Mouse (Mus musculus): Measurements from ENCODE around the gene Nomo1. TPM values are rescaled to one million over a fixed set of nuclear protein-coding genes. Genes with fewer than 3 reads are reported as not detected.

Nomo1 gene
- polyA plus RNA-seq, 1 experiment from 2014 or later = 26.5 TPM

DNA sequence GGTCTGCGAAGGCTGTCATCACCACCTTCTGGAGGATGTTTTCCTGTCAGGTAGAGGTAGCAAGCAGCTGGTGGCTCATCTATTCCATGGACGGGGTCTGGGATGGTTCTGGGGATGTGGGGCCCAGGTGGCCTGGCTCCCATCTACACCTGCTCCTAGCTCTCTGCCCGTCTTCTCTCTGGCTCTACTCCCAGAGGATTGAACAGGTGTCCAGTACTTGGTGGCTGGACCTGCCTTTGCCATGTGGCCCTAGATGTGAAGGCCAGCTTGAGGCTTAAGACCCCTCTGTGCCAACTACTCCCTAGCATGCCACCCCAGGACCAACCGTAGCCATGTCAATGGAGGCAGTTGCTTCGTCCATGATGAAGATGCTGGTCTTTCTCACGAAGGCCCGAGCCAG is 72.0 kb downstream of the Nomo1 start:
- H3K27me3 ChIP-seq = peaks cover 10% of the 10 kb centered on the region
- no peaks in the 10 kb centered on the region for H3K36me3 ChIP-seq
- H3K4me2 ChIP-seq (replicated peaks) = no peak overlapping the region
- H3K9me3 ChIP-seq = no peaks in the 10 kb centered on the region
- no peaks in the 10 kb centered on the region for H3K4me1 ChIP-seq
- no peak overlapping the region for H3K27ac ChIP-seq
- WGBS = 90% methylated on average over 7 of the region's 7 CpGs
- H3K9ac ChIP-seq = no peak overlapping the region
- ATAC-seq (ENCODE audit: low FRiP score, low read depth) = no peak
- H3K4me3 ChIP-seq = no peak overlapping the region

DNA sequence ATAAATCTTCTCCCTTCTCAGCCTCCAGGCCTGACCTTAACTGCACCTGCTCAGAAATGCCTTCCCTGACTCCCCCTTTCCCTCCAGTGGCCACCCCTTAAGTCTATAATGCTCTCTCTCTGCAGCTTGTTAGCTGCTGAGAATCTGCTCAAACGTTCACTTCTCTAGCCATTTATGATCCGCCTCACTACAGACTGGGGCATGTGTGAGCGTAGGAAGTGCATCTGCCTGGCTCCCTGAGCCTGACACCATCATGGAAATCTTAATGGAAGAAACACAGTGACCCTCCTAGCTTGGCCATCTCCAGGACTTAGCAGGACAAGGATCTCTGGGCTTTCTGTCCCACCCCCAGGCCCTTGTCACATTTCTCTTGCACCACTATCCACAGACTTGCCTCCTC is 76.6 kb downstream of the Nomo1 start:
- no peak for ATAC-seq (ENCODE audit: low FRiP score, low read depth)
- Histone ChIP-seq H3K4me3 (no peak overlapping the region), H3K27me3 (no peaks in the 10 kb centered on the region; the same call in 1 of the 2 replicates), H3K4me2 (replicated peaks) (no peak overlapping the region), H3K9me3 (no peaks in the 10 kb centered on the region), H3K4me1 (peaks cover 16% of the 10 kb centered on the region), H3K27ac (no peak overlapping the region), H3K9ac (no peak overlapping the region), H3K36me3 (no peaks in the 10 kb centered on the region)
- 55% methylated on average over 3 of the region's 3 CpGs for WGBS

DNA sequence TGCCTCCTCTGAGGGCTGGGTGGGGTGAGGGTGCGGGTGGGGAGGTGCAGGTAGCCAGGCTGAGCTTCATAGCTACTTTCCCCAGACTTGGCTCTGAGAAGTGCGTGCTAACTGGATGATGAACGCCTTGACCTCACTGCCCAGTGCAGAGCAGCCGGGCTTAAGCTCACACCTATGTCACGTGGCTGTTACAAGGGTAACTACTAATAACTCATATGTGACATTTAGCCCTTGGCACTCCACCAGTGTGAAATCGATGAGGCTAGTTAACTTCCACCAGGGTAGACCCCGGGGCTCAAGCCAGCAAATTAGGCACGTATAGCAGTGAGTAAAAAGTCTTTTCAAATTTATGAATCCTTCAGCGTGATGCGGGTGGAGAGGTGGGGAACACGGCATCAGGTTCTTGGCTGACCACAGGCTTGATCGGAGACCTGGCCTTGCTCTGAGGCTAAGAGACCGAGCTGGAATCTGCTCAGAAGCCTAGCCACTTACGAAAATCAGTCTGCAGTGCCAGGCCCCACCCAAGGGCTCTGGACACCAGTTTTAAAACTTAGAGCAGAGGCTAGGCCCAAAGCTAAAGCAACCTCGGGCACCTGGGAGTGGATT is 77.8 kb downstream of the Nomo1 start:
- no peak for ATAC-seq (ENCODE audit: low FRiP score, low read depth)
- Histone ChIP-seq H3K4me3 (no peak overlapping the region), H3K27ac (no peak overlapping the region), H3K27me3 (no peaks in the 10 kb centered on the region; the same call in 1 of the 2 replicates), H3K9me3 (no peaks in the 10 kb centered on the region), H3K36me3 (no peaks in the 10 kb centered on the region), H3K4me1 (peaks cover 16% of the 10 kb centered on the region), H3K9ac (no peak overlapping the region), H3K4me2 (replicated peaks) (no peak overlapping the region)
- WGBS = 57% methylated on average over 15 of the region's 15 CpGs

DNA sequence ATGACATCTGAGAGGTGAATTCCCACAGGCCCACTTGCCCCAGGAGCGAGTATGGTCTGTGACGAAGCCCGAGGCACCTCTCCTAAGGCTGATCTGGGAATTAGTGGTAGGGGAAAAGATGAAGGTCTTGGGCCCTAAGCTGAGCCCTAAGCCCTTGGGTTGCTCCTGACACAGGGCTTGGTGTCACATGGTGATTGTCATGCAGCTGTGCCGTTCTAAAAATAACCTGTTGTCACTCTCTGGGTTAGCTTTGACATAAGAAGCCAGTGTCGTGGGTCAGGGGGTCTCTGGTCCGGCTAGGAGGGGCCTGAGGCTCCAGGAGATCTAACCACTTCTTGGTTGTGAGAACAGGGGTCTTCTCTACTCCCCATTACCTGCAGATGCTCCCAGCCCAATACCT is 78.4 kb downstream of the Nomo1 start:
- 65% methylated on average over 6 of the region's 6 CpGs for WGBS
- peaks cover 16% of the 10 kb centered on the region for H3K4me1 ChIP-seq
- H3K27ac ChIP-seq = no peak overlapping the region
- H3K36me3 ChIP-seq = no peaks in the 10 kb centered on the region
- no peak overlapping the region for H3K4me3 ChIP-seq
- no peaks in the 10 kb centered on the region for H3K9me3 ChIP-seq
- H3K9ac ChIP-seq = no peak overlapping the region
- H3K4me2 ChIP-seq (replicated peaks) = no peak overlapping the region
- H3K27me3 ChIP-seq = no peaks in the 10 kb centered on the region; the same call in 1 of the 2 replicates
- no peak for ATAC-seq (ENCODE audit: low FRiP score, low read depth)

DNA sequence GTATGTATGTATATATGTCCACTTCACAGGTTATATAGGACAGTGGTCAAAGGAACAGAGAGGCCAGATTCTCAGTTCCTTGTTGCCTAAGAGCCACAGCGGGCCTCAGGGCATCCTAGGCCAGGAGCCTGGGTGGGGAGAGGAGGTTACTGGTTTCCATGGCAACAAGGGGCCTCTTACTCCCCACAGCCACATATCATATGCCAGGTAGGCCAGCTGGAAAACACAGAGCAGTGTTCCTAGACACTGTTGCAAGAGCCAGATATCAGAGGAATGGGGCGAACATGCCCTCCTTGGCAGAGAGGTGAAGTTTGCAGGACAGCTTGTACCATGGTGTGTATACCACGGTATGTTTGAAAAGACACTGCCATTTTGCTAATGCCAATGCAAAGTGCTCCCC is 79.9 kb downstream of the Nomo1 start:
- ATAC-seq (ENCODE audit: low FRiP score, low read depth) = no peak
- H3K36me3 ChIP-seq = no peaks in the 10 kb centered on the region
- no peaks in the 10 kb centered on the region; the same call in 1 of the 2 replicates for H3K27me3 ChIP-seq
- H3K9me3 ChIP-seq = no peaks in the 10 kb centered on the region
- no peak overlapping the region for H3K27ac ChIP-seq
- no peak overlapping the region for H3K9ac ChIP-seq
- WGBS = 69% methylated on average over 3 of the region's 3 CpGs
- no peak overlapping the region for H3K4me3 ChIP-seq
- no peak overlapping the region for H3K4me2 ChIP-seq (replicated peaks)
- H3K4me1 ChIP-seq = peaks cover 16% of the 10 kb centered on the region

DNA sequence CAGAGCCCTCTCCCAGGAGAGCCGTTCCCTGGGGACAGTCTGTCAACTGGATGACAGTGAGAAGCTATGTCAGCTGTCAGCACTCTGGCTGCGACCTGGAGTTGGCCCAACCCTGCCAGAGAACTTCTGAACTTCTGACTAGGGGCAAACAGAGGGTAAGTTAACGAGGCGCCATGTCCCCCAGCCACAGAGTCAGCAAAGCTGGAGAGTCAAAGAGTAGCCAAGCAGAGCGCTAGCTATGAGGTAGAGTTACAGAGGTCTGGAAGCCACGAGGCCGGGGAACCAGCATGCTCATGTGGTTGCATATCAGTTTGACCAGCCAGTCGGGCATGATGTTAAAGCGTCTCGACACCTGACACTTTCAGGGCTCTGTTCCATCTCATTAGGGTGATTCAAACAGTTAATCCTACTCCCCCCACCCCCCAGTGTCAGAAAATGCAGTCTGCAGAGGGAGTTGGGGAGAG is 82.7 kb downstream of the Nomo1 start:
- no peak overlapping the region for H3K4me3 ChIP-seq
- H3K36me3 ChIP-seq = no peaks in the 10 kb centered on the region
- no peak for ATAC-seq (ENCODE audit: low FRiP score, low read depth)
- no peak overlapping the region for H3K4me2 ChIP-seq (replicated peaks)
- no peaks in the 10 kb centered on the region for H3K9me3 ChIP-seq
- H3K9ac ChIP-seq = no peak overlapping the region
- 42% methylated on average over 10 of the region's 10 CpGs for WGBS
- H3K27me3 ChIP-seq = no peaks in the 10 kb centered on the region
- peaks cover 15% of the 10 kb centered on the region for H3K4me1 ChIP-seq
- H3K27ac ChIP-seq = no peak overlapping the region

DNA sequence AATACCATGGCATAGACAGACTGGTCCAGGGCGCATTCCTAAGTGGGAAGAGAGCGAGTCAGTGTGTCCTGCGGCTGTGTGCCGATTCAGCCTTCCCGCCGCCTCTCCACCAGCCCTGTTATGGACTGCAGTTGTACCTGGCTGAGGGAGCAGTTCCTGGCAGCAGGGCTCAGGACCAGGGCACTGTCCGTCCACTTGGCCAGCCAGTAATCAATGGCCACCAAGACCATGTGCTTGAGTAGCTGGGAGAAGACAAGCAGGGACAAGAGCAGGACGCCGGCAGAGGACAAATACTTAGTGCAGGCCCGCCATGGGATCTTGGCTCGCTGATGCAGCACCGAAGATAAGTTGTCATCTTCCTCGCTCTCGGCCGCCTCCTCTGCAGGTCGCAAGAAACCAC is 83.5 kb downstream of the Nomo1 start:
- ATAC-seq (ENCODE audit: low FRiP score, low read depth) = no peak
- WGBS = 92% methylated on average over 16 of the region's 16 CpGs

DNA sequence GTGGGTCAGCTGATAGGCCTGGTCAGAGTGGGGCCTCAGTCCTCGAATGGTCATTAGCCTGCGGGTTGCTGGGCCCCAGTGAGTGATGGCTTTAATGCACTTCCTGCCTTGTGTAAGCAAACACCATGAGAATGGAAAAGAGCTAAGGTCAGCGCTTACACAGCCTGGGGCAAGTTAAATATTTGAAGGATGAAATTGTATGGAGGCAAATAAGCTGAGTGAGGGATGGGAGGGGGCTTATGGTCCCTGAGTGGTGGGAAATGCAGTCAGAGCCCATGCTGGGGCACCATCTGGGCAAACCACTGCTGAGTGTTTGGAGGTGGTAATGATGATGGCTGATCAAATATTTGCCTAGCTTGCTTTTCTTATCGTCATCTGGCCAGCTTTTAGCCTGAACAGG is 89.5 kb downstream of the Nomo1 start:
- WGBS = 33% methylated on average over 4 of the region's 4 CpGs
- H3K4me2 ChIP-seq (replicated peaks) = no peak overlapping the region
- H3K36me3 ChIP-seq = no peaks in the 10 kb centered on the region
- H3K4me3 ChIP-seq = no peak overlapping the region
- no peak overlapping the region; the same call in 1 of the 2 replicates for H3K27ac ChIP-seq
- no peaks in the 10 kb centered on the region for H3K27me3 ChIP-seq
- ATAC-seq (ENCODE audit: low FRiP score, low read depth) = no peak
- H3K9me3 ChIP-seq = no peaks in the 10 kb centered on the region
- no peaks in the 10 kb centered on the region; the same call in 1 of the 2 replicates for H3K4me1 ChIP-seq
- no peak overlapping the region for H3K9ac ChIP-seq

More for the DNA sequence above, 83.5 kb downstream of the Nomo1 start:
- H3K4me2 ChIP-seq (replicated peaks) = no peak overlapping the region
- no peak overlapping the region for H3K27ac ChIP-seq
- no peak overlapping the region for H3K4me3 ChIP-seq
- no peaks in the 10 kb centered on the region for H3K9me3 ChIP-seq
- H3K4me1 ChIP-seq = peaks cover 8% of the 10 kb centered on the region
- no peak overlapping the region for H3K9ac ChIP-seq
- no peaks in the 10 kb centered on the region for H3K27me3 ChIP-seq
- no peaks in the 10 kb centered on the region for H3K36me3 ChIP-seq

DNA sequence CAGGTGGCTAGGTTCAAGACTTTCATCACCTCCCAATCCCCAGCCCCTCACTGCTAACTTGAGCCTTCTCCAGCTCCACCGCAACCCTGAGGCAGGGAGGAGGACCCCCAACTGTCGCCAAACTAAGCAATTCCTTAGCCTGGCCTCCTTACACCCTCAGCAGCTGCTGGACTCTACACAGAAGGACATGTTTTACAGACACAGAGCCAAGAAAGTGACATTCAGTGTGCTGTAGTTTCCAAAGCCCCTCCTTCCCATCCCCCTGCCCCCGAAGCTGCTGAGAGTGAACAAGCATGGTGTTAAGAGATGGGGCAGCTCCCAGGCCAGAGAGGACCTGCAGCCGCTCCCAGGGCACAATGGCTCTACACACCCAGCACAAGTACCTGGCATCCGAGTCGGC is 91.0 kb downstream of the Nomo1 start:
- Histone ChIP-seq H3K4me3 (no peak overlapping the region), H3K36me3 (no peaks in the 10 kb centered on the region), H3K9me3 (no peaks in the 10 kb centered on the region), H3K27me3 (no peaks in the 10 kb centered on the region), H3K4me1 (no peaks in the 10 kb centered on the region; the same call in 1 of the 2 replicates), H3K9ac (no peak overlapping the region), H3K4me2 (replicated peaks) (no peak overlapping the region), H3K27ac (no peak overlapping the region)
- 67% methylated on average over 6 of the region's 6 CpGs for WGBS
- no peak for ATAC-seq (ENCODE audit: low FRiP score, low read depth)

DNA sequence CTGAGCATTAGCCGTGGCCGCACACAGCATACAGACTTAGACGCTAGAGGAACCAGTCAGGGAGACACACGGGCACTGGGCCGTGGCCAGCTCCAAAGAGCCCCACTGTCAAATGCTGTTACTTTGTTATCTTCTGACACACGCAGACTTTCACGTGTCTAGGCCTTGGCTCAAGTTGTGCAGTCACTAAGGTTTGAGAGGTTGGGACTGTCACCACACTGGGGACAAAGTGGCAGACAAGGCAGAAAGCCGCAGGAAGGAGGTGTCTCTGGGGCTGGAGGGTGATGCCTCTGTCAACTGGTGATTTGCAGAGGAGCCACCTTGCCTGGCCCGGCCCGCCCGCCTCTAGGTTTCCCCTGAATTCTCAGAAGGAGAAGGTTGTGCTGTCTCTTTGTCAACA is 91.8 kb downstream of the Nomo1 start:
- Histone ChIP-seq H3K4me1 (no peaks in the 10 kb centered on the region; the same call in 1 of the 2 replicates), H3K27ac (no peak overlapping the region), H3K4me2 (replicated peaks) (no peak overlapping the region), H3K36me3 (no peaks in the 10 kb centered on the region), H3K9ac (no peak overlapping the region), H3K4me3 (no peak overlapping the region), H3K9me3 (no peaks in the 10 kb centered on the region), H3K27me3 (no peaks in the 10 kb centered on the region)
- ATAC-seq (ENCODE audit: low FRiP score, low read depth) = no peak
- 88% methylated on average over 11 of the region's 11 CpGs for WGBS

DNA sequence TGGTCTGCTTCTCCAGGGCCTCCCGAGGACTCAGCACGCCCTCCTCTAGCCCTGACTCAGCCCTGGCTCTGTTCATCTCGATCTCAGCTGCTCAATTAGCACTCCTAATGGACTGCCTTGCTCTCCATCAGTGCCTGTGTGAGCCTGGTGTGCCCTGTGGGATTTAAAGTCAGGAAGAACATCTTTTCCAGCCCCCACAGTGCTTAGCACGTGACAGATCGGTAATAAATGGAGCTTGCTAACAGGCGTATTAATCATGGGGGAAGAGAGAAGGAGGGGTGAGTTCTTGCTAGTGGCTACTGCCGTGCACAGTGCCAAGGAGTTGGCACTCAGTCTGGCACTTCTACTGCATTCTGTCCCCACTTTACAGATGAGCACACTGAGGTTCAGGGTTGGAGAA is 94.7 kb downstream of the Nomo1 start:
- no peaks in the 10 kb centered on the region for H3K27me3 ChIP-seq
- H3K27ac ChIP-seq = no peak overlapping the region
- no peaks in the 10 kb centered on the region; the same call in 1 of the 2 replicates for H3K4me1 ChIP-seq
- H3K36me3 ChIP-seq = no peaks in the 10 kb centered on the region
- no peaks in the 10 kb centered on the region for H3K9me3 ChIP-seq
- H3K9ac ChIP-seq = no peak overlapping the region
- H3K4me2 ChIP-seq (replicated peaks) = no peak overlapping the region
- 26% methylated on average over 7 of the region's 7 CpGs for WGBS
- ATAC-seq (ENCODE audit: low FRiP score, low read depth) = no peak
- no peak overlapping the region for H3K4me3 ChIP-seq

DNA sequence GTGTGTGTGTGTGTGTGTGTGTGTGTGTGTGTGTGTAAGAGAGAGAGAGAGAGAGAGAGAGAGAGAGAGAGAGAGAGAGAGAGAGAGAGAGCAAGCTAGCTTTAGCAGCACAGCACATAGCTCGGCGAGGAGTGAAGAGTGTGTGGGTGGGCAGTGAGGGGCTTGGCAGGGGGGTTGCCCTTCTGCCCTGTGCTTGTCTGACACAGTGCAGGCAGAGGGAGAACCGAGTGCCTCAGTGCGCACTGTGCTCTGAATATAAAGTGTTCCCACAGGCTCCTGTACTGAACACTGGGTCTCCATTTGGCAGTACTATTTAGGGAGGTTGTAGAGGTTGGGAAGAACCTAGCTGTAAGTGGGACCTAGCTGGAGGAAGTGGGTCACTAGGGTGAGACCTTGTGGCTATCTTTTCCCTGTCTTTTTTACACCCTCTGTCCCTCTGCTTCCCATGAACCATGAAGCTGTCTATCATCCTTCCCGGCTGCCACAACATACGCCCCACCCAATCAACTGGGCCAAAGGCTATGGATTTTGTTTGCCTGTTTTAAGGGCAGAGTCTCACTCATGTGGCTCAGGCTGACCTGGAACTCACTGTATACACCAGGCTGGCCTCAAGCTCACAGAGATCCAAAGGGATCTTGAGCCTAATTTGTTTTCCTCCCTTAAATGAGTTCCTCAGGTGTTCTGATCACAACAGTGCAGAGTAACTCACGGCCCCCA is 96.1 kb downstream of the Nomo1 start:
- no peak overlapping the region for H3K27ac ChIP-seq
- peaks cover 8% of the 10 kb centered on the region for H3K4me1 ChIP-seq
- no peak overlapping the region for H3K4me3 ChIP-seq
- peaks cover 3% of the 10 kb centered on the region; the same call in 1 of the 2 replicates for H3K27me3 ChIP-seq
- H3K4me2 ChIP-seq (replicated peaks) = no peak overlapping the region
- no peak overlapping the region for H3K9ac ChIP-seq
- ATAC-seq (ENCODE audit: low FRiP score, low read depth) = no peak
- H3K9me3 ChIP-seq = no peaks in the 10 kb centered on the region
- no peaks in the 10 kb centered on the region for H3K36me3 ChIP-seq
- WGBS = 43% methylated on average over 7 of the region's 7 CpGs
